Mouse (Mus musculus): ENCODE data around the gene Cntnap5c.

- TF ChIP-seq CTCF (conservative IDR thresholded peaks at IDR 0.05 in 1 of 2, IDR thresholded peaks at IDR 0.05 in 1 of 2; ENCODE audit: low read depth in 2 of 2, low read length in 2 of 2), result no peak
- TF ChIP-seq EP300 (IDR thresholded peaks at IDR 0.05; ENCODE audit: low read length), result no peak
- no peak for TF ChIP-seq POLR2A (IDR thresholded peaks at IDR 0.05; ENCODE audit: low read depth, low read length)
- no peak for TF ChIP-seq USF2 (conservative IDR thresholded peaks at IDR 0.05; ENCODE audit: low read depth, low read length)
- no peak for TF ChIP-seq RAD21 (IDR thresholded peaks at IDR 0.05; ENCODE audit: low read depth, low read length)
- TF ChIP-seq TBP (conservative IDR thresholded peaks at IDR 0.05; ENCODE audit: low read depth, low read length), result no peak
- no peak for TF ChIP-seq ETS1 (conservative IDR thresholded peaks at IDR 0.05; ENCODE audit: low read depth, low read length)
Measured at GRCm38 (mm10) chr17:58201148-58201547, 431.8 kb downstream of the Cntnap5c start.

Measured in CH12.LX (cell line).